Mouse (Mus musculus): Measurements from ENCODE around the gene Polq. TPM values are rescaled to one million over a fixed set of nuclear protein-coding genes. Genes with fewer than 3 reads are reported as not detected.
A peak's percentile ranks its signal among the peaks of the same experiment; 100 is the strongest.
"Not testable (repeated sequence)": the region's sequence is repeated elsewhere in the genome, so short reads cannot be mapped to it uniquely, and the experiment has no call there.

The Polq gene
- total RNA-seq, 2 experiments from 2014 or later: 1.8 to 2.2 TPM

DNA sequence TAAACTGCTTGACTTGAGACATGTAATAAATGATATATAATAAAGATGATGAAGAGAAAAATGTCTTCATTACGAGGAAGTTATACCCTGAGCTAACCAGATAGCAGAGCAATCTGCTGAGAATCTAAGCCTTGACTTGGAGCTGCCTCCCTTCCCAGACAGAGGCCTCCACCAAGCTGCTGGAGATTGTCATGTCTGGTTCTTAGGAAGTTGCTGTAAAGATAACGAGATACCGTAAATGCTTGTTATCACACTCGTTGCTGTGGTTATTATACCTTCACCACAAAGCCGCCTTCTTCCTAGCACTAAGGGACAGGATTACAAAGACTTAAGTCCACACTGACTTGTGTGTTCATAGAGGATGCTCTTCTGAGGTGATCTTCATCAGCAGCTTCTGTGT is 60.8 kb downstream of the Polq start:
- intact Hi-C loops (cut with DNase I): no loop called here
- DNase-seq: no peak

DNA sequence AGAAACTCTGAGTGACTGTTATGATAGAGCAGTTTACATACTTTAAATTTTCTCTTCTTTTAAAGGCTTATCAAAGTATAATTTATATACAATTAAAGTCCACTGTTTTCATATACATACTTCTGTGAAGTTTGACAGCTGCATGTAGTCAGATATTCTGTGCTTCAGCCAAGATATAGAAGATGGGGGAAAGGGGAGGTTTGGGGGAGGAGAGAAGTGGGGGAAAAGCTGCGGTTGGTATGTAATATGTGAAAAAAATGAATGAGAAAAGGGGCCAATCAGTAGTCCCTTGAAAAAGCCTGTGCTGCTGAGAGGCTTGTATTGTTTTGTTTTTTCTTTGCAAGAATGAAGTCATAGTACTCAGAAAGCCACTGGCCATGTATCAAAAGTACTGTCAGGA is 78.1 kb downstream of the Polq start:
- intact Hi-C loops (cut with DNase I): no loop called here
- no peak for DNase-seq

DNA sequence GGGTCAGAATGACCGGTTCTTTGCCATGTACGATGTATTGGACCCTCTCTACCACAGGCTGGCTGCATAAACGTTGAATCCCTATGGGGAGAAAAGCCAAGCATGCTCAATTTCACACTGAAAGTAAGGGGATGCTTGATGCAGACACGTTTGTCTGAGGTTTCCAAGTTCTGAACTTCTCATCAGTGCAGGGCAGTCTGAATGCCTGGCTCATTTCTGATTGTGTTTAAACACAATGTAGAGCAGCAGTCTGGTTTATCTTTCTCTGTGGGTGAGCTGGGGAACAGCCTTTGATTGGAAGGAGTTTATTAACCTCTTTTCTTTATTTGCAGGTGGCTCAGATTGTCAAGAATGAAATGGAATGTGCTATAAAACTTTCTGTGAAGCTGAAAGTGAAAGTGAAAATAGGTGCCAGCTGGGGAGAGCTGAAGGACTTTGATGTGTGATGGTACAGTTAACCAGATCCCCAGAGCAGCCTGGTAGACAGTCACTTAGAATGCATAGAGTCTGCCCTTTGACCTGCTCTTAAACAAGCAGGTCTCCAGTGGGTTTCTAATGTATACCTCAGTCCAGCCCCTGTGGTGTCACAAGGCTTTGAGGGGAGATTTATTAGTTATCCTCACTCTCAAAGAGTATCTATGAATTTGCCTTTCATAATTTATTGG is 82.7 kb downstream of the Polq start:
- no peak for DNase-seq
- intact Hi-C loops (cut with DNase I): no loop called here

DNA sequence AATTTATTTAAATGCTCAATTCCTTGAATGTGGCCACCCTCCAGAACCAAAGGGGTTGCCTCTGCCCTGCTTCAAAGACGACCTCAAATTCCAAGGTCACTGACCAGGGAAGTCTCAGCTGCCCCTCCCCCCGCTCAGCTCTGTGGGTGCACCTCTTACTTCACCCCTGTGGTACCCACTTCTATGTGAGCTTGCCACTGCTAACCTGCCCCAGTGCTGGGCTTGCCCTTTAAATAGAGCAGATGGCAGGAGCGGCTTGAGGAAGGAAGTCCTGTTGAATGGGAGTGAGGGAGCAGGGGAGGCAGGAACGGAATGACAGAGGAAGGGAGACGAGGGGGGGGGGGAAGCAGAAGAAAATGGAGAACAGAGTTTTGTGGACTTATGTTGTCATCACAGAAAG is 97.2 kb downstream of the Polq start:
- no peak for DNase-seq
- intact Hi-C loops (cut with DNase I): loop anchor here (1.0 to 10.0 kb wide), 3 partner anchors 574 to 1086 kb away; no protein-coding TSS in a partner anchor

DNA sequence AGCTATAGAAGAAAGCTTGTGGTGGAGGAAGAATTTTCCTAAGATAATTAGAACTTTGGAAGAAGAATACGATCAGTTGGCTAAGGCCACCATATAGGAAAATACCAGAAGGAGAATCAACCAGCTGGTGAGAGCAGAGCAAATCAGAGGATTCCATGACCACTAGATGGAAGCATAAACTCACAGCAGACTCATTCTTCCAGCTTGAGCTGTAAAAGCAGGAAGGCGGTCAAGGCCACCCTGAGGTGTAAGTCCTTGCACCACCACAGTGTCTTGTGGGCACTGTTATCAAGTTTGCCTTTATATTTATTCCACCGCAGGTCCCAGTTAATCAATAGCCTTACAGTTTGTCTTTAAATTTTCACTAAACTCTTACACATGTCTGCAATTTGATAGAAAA is 97.7 kb downstream of the Polq start:
- intact Hi-C loops (cut with DNase I): loop anchor here (1.0 to 10.0 kb wide), 3 partner anchors 573 to 1086 kb away; no protein-coding TSS in a partner anchor
- DNase-seq: peak; percentile 61 to 67

DNA sequence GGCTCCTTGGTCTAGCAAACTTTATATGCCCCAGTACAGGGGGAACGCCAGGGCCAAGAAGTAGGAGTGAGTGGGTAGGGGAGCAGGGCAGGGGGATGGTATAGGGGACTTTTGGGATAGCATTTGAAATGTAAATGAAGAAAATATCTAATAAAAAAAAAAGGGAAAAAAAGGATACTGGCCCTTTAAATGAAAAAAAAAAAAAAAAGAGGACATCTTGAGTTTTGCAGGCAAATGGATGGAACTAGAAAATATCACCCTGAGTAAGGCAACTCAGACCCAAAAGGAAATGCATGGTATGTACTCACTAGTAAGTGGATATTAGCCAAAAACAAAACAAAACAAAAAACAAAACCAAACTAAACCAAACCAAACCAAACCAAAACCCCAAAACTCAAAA is 113.6 kb downstream of the Polq start:
- intact Hi-C loops (cut with DNase I); DNase-seq: not testable (repeated sequence)

Other genes starting within 250 kb of the Polq start
- gene Slc15a2, start 226.8 kb upstream of the Polq start, total RNA-seq (2021): 1 to 10 TPM; 2.4 to 4.1 TPM
- 10 to 100 TPM; 12.2 to 13.3 TPM for gene Iqcb1, start 183.4 kb upstream of the Polq start, total RNA-seq (2021)
- under 1 TPM; 0.84 to 0.99 TPM for gene Eaf2, start 136.8 kb upstream of the Polq start, total RNA-seq (2021)
- gene Golgb1, start 136.6 kb upstream of the Polq start, total RNA-seq (2021): 10 to 100 TPM; 38.8 to 39.5 TPM
- gene Hcls1, start 76.8 kb upstream of the Polq start, total RNA-seq (2021): 10 to 100 TPM in 1 of 2 experiments, 1 to 10 TPM in 1; 9.9 to 10.2 TPM
- gene Fbxo40, start 21.3 kb upstream of the Polq start, total RNA-seq (2021): 100 to 1,000 TPM; 129 to 131 TPM

All from heart, postnatal 10 days (tissue).